Mouse (Mus musculus) neural tube, postnatal 0 days (tissue): ENCODE data around the gene Grpr. TPM values are rescaled to one million over a fixed set of nuclear protein-coding genes. Genes with fewer than 3 reads are reported as not detected.

ENCODE experiments used
- polyA plus RNA-seq: library from polyadenylated mRNA; unstranded; fragments of >200 nt; fragmentation: Nextera tagmentation; extraction: Ambion mirVana; gene quantifications from 2 replicates; pipeline ENCODE4 v1.2.1, GENCODE M21; 2015

The Grpr gene
- polyA plus RNA-seq = 6.3 and 8.0 TPM in 2 replicates

GRCm38 (mm10) chrX:163549666-163550065 is at the start of gene Grpr:
Gene Grpr (minus strand): TSS chrX:163549677.

Other genes with a start within 250 kb of the Grpr start
- 6.6 TPM in 2 replicates for gene Rnf138rt1, start 211.7 kb upstream of the Grpr start, polyA plus RNA-seq